Mouse (Mus musculus) ES-E14 (cell line): Measurements from ENCODE around the gene Pagr1b.

ENCODE experiments used
- CHD2 ChIP-seq: IDR thresholded peaks from 2 replicates; pipeline ENCODE4 v1.6.1; 2014; ENCODE audit warnings: mild to moderate bottlenecking, low read depth, low read length, inconsistent platforms
- HCFC1 ChIP-seq: IDR thresholded peaks from 2 replicates; pipeline ENCODE4 v1.6.1; 2012; ENCODE audit warnings: low read length, inconsistent platforms, borderline replicate concordance; ENCODE audit not compliant: insufficient read depth
- MAFK ChIP-seq: IDR thresholded peaks from 2 replicates; pipeline ENCODE4 v1.6.1; 2014; ENCODE audit warnings: mild to moderate bottlenecking, low read depth, low read length, inconsistent platforms; ENCODE audit not compliant: insufficient read depth
- ZC3H11A ChIP-seq: IDR thresholded peaks from 2 replicates; pipeline ENCODE4 v1.6.1; 2012; ENCODE audit warnings: low read depth, mild to moderate bottlenecking, inconsistent platforms, low read length, borderline replicate concordance
- ZNF384 ChIP-seq: IDR thresholded peaks from 2 replicates; pipeline ENCODE4 v1.6.1; 2012; ENCODE audit warnings: low read depth, low read length, inconsistent platforms

DNA sequence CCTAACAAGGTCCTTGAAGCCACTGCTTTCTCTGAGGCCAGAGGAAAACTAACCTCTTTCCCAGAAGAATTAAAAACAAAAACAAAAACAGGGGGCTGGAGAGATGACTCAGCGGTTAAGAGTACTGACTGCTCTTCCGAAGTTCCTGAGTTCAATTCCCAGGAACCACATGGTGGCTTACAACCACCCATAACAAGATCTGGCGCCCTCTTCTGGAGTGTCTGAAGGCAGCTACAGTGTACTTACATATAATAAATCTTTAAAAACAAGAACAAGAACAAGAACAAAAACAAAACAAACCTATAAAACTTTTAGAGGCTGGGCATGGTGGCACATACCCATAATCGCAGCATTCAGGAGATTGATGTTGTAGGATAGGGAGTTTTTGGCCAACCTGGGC, 19.8 kb downstream of the Pagr1b start:
- TF ChIP-seq CHD2 (no peak), MAFK (no peak; the same call in 1 of the 2 replicates), HCFC1 (no peak), ZNF384 (no peak), ZC3H11A (no peak)
